Mouse (Mus musculus): ENCODE measurements around the gene Tns2.

The Tns2 gene

GRCm38 (mm10) chr15:102108651-102109525, 8.7 kb downstream of the Tns2 start:
- no peak for DNase-seq (ENCODE audit: low read depth, low spot score)

DNA sequence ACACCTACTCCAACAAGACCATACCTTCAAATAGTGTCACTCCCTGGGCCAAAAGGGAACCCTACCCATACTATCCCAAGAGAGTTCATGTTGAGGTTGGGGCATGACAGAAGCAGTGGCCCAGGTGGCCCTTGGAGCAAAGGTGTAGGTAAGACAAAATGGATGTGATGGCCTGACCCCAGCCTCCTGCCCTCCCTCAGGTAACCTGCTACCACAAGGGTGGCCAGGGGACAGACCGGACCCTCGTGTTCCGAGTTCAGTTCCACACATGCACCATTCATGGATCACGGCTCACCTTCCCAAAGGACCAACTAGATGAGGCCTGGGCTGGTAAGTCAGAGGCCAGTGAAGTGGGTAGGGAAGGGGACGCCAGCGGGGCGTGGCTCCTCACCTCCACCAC, 10.1 kb downstream of the Tns2 start:
- no peak for DNase-seq (ENCODE audit: low read depth, low spot score)

- DNase-seq (ENCODE audit: low read depth, low spot score) = no peak
Measured at GRCm38 (mm10) chr15:102110701-102111494, 10.7 kb downstream of the Tns2 start.

DNA sequence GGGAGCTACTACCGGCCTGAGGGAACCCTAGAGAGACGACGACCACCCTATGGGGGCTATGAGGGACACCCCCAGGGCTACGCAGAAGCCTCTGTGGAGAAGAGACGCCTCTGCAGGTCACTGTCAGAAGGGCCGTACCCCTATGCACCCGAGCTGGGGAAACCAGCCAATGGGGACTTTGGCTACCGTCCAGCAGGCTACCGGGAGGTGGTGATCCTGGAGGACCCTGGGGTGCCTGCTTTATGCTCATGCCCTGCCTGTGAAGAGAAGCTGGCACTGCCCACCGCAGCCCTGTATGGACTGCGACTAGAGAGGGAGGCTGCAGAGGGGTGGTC, 11.2 kb downstream of the Tns2 start:
- DNase-seq (ENCODE audit: low read depth, low spot score) = no peak

- no peak for DNase-seq (ENCODE audit: low read depth, low spot score)
Measured at GRCm38 (mm10) chr15:102112181-102112580, 12.0 kb downstream of the Tns2 start.

DNA sequence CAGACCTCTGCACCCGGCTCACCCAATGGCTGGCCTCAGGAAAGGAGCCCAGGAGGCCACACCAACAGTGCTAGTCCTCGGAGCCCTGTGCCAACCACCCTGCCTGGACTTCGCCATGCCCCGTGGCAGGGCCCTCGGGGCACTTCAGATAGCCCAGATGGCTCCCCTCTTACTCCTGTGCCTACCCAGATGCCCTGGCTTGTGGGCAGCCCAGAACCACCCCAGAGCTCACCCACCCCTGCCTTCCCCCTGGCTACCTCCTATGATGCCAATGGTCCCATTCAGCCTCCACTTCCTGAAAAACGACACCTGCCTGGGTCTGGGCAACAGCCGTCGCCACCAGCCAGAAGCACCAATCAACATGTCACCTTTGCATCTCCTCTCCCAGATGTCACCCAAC, 12.6 kb downstream of the Tns2 start:
- DNase-seq (ENCODE audit: low read depth, low spot score) = no peak

DNA sequence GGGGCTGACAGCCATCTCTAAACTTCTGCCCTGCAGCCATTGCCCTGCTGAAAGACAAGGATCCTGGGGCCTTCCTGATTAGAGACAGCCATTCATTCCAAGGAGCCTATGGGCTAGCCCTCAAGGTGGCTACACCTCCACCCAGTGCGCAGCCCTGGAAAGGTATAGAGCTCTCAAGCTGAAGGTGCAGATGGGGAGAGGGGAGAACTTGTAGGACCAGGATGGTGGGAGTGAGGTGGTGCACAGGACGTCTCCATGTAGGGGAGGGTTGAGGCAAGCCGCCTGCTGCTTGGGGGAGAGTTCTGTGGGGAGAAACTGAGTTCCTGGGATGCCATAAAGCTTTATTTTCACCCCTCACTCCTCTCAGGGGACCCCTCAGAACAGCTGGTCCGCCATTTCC, 13.5 kb downstream of the Tns2 start:
- DNase-seq (ENCODE audit: low read depth, low spot score) = no peak

DNA sequence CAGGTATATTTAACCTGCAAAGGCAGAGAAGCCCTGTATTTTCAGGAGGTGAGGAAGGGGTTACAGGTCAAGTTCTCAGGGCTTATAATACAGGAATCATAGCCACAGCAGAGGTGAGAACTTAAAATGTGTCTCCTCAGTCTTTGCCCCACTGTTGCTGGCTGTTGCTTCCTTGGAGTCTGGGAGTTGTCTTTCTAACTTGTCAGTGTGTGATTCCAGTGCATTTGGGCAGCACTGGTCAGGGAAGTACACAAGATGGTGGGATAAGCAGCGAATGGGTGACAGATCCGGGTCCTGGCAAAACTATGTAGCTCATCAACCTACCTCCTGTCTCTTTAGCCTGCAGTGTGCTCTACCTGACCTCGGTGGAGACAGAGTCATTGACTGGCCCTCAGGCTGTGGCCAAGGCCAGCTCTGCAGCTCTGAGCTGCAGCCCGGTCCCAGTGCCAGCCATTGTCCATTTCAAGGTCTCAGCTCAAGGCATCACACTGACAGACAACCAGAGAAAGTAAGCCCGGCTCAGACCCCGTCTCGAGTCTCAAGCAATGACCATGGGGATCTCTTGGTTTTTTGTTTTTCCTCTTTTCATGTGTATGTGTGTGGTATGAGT, 14.5 kb downstream of the Tns2 start:
- DNase-seq (ENCODE audit: low read depth, low spot score) = no peak

GRCm38 (mm10) chr15:102115731-102116231, 15.6 kb downstream of the Tns2 start:
- no peak for DNase-seq (ENCODE audit: low read depth, low spot score)

DNA sequence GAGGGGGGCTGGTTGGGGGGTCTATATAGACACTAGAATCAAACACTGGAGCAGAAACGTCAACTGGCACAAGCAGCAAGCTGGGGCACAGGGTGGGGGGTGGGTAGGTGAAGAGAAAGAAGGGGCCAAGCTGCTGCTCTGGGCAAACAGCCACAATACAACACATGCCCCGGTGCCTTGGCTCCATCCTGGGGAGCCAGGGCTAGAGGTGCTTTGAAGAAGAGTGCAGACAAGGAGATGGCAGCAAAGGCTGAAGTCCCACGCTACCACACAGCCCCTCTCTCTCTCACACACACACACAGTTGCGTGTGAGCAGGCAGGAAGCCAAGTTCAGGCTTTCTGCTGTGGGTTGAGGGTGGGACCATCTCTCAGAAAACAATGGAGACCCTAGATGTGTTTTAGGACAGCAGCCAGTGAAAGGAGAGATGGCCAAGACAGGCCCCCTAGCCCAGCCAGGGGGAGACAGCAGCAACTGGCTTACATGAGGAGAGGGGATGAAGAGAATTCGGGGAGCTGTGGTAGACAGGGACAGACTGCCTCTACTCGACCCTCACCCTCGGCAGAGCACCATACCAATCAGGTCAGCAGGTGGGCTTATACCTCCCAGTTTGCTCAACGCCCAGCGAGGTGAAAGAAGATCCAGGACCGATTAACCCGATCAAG, 16.7 kb downstream of the Tns2 start:
- DNase-seq (ENCODE audit: low read depth, low spot score) = no peak

GRCm38 (mm10) chr15:102117461-102118443, 17.5 kb downstream of the Tns2 start:
- no peak for DNase-seq (ENCODE audit: low read depth, low spot score)

DNA sequence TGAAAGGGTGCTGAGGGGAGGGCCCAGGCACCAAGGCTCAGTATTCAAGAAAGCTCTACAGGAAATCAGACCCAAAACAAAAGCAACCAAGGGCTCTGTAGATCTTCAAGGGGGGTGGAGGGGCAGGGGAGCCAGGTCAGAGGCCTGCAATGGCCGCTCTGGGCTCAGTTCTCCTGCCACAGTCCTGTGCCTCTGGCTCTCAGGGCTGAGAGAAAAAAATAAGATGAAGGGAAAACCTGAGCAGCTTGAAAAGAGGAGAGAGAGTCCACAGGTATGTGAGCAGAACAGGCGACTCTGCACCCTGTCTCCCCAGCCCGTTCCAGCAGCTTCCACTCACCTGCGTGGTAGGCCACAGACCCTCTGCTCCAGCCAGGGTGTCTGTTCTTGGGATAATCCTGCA, 18.4 kb downstream of the Tns2 start:
- DNase-seq (ENCODE audit: low read depth, low spot score) = no peak

- no peak for DNase-seq (ENCODE audit: low read depth, low spot score)
Measured at GRCm38 (mm10) chr15:102119121-102119830, 19.1 kb downstream of the Tns2 start.

GRCm38 (mm10) chr15:102119831-102120170, 19.6 kb downstream of the Tns2 start:
- DNase-seq (ENCODE audit: low read depth, low spot score) = no peak

- peak; percentile 83 for DNase-seq (ENCODE audit: low read depth, low spot score)
Measured at GRCm38 (mm10) chr15:102120530-102120929, 20.3 kb downstream of the Tns2 start.

GRCm38 (mm10) chr15:102126303-102126702, 26.1 kb downstream of the Tns2 start:
- DNase-seq (ENCODE audit: low read depth, low spot score) = no peak

- no peak for DNase-seq (ENCODE audit: low read depth, low spot score)
Measured at GRCm38 (mm10) chr15:102133314-102133713, 33.1 kb downstream of the Tns2 start.

GRCm38 (mm10) chr15:102134709-102135108, 34.5 kb downstream of the Tns2 start:
- no peak for DNase-seq (ENCODE audit: low read depth, low spot score)

DNA sequence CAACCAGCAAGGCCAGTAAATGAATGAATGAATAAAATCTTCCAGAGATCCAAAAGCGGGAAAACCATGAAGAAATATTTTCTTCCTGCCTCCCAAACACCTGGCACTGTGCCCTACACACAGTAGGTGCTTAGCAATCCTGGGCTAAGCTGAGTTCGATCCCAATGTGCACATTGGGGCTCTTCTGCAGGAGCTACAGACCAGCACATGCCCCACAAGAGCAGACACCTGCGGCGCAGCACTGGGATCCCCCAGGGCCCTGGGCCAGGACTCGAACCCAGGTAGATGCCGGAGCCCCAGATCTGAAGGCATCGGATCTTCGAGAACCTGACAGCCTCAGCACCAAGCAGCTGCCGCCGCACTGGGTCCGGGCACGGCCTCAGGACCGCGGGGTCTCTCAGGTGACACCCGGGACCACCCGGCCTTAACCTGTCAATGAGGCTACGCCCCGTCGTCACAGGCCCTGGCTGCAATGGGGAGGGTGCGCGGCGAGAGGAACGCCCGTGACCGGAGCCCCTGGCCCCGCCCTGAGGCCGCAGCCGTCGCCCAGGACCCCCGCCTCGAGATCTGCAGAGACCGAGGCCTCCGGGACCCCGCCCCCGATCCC, 35.4 kb downstream of the Tns2 start:
- no peak for DNase-seq (ENCODE audit: low read depth, low spot score)
